Mouse (Mus musculus): ENCODE data around the gene Dnajb4. TPM values are rescaled to one million over a fixed set of nuclear protein-coding genes. Genes with fewer than 3 reads are reported as not detected.
"Not testable (repeated sequence)": the region's sequence is repeated elsewhere in the genome, so short reads cannot be mapped to it uniquely, and the experiment has no call there.

Gene Dnajb4
- total RNA-seq (2021) = 10 to 100 TPM; 38.4 to 42.9 TPM

DNA sequence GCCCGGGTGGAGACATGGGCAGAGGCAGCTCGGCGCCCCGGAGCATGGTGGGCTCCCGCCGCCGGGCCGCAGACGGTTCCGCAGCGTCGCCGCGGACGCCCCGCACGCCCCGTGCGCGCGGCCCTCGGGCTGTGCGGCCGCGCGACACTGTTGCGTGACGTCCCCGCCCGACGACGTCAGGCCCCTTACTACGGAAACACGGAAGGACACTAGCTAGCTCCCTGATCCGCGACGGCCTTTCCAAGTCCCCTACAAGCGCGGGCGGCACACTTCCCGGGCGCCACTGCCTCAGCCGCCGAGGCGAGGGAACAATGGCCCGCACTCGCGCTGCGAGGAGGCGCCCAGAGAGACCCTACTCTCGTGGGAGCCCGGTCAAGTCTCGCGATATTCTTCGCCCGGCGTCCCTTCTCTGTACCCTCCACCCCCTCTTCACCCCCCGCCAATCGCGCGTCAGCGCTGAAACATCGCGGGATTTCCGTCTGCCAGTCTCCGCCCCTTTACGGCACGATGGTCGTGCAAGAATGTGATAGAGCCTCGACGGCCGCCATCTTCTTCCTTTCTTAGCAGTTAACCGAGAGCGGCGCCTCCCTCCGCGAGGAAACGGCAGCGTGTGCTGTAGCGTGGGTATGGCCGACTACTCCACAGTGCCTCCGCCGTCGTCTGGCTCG is at the start of gene Dnajb4, which contains the start of gene Fubp1:
TSS of gene Dnajb4 (minus strand) at position 336 of the 668 bp plus-strand sequence.
TSS of gene Fubp1 (plus strand) at position 456 of the 668 bp plus-strand sequence.
- peak; percentile 100 for DNase-seq
- intact Hi-C loops (cut with DNase I) = loop anchor here (5.0 kb wide), 1 partner anchor 98 kb away; no protein-coding TSS in a partner anchor

DNA sequence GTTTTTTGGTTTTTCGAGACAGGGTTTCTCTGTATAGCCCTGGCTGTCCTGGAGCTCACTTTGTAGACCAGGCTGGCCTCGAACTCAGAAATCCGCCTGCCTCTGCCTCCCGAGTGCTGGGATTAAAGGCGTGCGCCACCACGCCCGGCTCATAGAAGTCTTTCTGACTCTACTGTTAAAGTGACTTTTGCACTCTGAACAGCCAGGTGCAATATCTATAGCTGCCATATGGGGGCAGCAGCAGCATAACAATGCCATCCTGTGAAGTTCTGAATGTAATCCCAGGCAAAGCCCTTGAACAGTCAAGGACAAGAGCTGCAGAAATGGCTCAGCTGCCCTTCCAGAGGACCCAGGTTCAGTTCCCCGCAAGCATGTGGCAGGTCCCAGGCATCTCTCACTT is 49.3 kb upstream of the Dnajb4 start:
- intact Hi-C loops (cut with DNase I) = not testable (repeated sequence)
- peak; percentile 71 for DNase-seq

- DNase-seq = no peak
These were observed 47.4 kb upstream of the Dnajb4 start for GRCm38 (mm10) chr3:152257528-152257927.

DNA sequence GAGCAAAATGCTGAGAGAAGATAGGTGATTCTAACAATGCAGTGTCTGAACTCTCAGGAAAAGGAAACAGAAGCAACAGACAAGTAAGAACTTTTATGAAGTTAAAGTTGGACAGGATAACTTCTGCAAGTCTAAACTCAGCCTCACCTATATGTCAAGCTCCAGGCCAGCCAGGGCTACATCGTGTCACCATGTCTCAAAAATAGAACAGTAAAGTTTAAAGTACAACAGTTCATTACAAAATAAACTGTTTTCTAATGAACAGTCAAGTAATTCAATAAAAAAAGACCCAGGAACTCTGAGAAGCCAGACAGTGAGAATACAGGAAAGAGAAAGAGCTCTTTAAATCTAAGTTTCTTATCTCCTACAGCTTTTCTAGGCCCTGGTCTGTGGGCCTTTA is 40.4 kb upstream of the Dnajb4 start:
- no peak for DNase-seq
- intact Hi-C loops (cut with DNase I) = no loop called here

More at GRCm38 (mm10) chr3:152257528-152257927, 47.4 kb upstream of the Dnajb4 start:
- intact Hi-C loops (cut with DNase I) = no loop called here

DNA sequence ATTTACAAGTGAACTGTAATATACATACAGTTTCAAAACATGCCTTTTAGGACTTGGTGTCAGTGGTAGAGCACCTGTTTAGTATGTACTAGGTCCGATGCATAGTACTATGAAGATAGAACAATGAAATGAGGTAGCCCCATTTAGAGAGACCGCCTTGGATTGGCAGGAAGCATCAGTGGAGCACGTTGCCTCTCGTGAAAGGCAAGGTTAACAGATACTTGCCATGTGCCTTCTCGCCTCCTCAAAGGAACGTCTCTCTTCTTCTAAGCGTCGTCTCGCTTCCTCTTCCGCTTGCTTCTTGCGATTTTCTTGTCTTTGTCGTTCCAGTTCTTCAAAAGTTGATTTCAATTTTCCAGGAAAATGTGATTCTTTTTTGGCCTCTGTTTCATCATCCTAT is 37.6 kb upstream of the Dnajb4 start:
- DNase-seq = no peak
- intact Hi-C loops (cut with DNase I) = no loop called here

DNA sequence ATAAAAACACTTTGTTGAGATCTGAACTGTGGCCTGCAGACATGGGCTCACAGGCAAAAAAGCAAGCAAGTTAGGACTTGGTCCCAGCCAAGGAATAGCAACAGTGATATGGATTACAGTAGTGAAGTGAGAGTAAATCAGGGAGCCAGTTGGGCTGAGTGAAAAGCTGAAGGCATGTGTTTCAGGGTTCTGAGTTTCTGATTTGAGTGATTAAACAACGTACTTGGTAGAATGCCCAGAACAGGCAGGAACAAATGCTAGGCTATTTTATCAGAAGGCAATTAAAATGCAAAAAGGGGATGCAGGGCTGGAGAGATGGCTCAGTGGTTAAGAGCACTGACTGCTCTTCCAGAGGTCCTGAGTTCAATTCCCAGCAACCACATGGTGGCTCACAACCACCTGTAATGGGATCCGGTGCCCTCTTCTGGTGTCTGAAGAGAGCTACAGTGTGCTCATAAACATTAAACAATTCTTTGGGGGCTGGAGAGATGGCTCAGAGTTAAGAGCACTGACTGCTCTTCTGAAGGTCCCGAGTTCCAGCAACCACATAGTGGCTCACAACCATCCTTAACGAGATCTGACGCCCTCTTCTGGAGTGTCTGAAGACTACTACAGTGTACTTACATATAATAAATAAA is 35.3 kb upstream of the Dnajb4 start:
- no peak for DNase-seq
- intact Hi-C loops (cut with DNase I) = no loop called here

DNA sequence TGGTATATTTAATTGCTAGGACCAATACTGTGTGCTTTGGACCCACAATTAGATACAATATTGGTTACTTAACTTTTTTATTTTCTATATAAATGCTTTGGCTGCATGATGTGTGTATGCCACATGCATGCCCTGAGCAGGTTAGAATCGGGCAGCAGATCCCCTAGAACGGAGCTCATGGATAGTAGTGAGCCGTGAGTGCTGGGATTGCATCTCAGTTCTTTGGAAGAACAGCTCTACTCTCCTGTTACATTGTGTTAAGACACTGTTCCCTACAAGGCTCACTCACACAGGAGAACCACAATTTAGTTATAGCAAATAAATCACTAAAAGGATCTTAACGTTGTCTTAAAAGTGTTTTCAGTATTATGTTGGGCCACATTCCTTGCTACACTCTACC is 33.2 kb upstream of the Dnajb4 start:
- intact Hi-C loops (cut with DNase I) = no loop called here
- no peak for DNase-seq

- DNase-seq = no peak
- intact Hi-C loops (cut with DNase I) = no loop called here
These were observed 31.0 kb upstream of the Dnajb4 start for GRCm38 (mm10) chr3:152241098-152241497.

GRCm38 (mm10) chr3:152239592-152239991 is 29.5 kb upstream of the Dnajb4 start:
- intact Hi-C loops (cut with DNase I) = no loop called here

GRCm38 (mm10) chr3:152238836-152239235 is 28.7 kb upstream of the Dnajb4 start:
- DNase-seq = no peak
- intact Hi-C loops (cut with DNase I) = no loop called here

More at GRCm38 (mm10) chr3:152239592-152239991, 29.5 kb upstream of the Dnajb4 start:
- no peak for DNase-seq

- intact Hi-C loops (cut with DNase I) = no loop called here
- no peak for DNase-seq
These were observed 25.7 kb upstream of the Dnajb4 start for GRCm38 (mm10) chr3:152235805-152236204.

- intact Hi-C loops (cut with DNase I) = no loop called here
- no peak for DNase-seq
These were observed 25.1 kb upstream of the Dnajb4 start for GRCm38 (mm10) chr3:152235238-152235637.

DNA sequence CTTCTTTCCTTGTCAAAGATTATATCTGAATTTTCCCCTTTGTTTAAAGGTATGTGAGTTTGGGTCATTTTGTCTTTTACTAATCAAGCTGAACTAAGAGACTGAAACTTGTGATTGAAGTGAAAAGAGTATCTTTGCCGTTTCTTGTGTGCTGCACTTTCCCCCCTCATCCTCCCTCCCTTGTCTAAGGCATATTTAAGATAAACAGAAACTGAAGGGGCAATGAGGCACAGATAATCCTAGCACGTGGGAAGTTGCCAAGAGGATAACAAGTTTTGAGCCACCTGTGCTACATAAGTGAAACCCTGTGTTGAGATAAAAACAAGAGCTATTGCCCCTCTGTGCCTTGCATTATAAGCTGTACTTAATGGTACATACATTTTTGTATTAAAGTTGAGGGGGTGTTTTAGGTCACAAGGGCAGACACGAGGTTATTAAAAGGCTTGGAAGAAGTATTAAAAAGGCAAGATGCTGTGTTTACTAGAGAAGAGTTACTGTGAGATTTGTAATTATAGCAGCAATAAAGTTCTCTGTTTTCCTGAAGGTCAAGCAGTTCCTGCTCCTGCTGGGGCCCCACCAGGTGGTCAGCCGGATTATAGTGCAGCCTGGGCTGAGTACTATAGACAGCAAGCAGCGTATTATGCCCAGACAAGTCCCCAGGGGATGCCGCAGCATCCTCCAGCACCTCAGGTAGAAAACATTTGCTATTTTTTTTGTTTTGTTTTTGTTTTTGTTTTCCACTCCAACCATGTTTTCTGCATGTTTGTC is 21.4 kb upstream of the Dnajb4 start:
- no peak for DNase-seq
- intact Hi-C loops (cut with DNase I) = no loop called here

DNA sequence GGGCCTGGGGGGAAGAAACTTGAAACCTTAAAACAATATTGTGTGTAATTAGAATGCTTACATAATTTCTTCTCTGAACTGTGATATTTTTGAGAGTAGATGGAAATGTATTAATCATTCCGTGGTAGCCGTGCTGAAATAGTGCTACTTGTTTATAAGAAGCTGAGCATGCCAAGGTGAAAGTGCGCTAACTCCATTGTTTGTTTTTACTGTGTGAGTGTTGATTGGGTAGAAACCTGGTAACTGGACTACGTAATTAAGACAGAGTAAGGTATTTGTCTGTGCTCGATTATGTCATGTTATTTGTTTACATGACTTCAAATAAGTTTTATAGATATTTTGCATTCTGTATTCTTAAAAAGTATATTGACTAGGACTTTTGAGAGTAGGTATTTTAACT is 19.2 kb upstream of the Dnajb4 start:
- DNase-seq = no peak
- intact Hi-C loops (cut with DNase I) = loop anchor here (10.0 kb wide), 1 partner anchor 146 kb away; no protein-coding TSS in a partner anchor

DNA sequence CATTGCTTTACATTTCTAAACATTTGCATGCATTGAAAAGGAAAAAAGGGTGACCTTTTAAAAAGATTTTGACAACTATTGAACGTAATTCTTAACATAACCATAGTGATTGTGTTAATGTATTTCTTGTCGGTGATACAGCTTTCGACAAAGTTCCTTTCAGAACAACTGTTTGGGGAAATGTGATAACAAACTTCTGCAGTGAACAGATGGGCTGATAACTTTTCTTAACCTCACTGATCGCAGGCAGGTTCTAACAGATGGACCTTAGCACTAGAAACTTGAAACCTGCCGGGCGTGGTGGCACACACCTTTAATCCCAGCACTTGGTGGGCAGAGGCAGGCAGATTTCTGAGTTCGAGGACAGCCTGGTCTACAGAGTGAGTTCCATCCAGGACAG is 18.7 kb upstream of the Dnajb4 start:
- intact Hi-C loops (cut with DNase I) = loop anchor here (10.0 kb wide), 1 partner anchor 146 kb away; no protein-coding TSS in a partner anchor
- DNase-seq = no peak

DNA sequence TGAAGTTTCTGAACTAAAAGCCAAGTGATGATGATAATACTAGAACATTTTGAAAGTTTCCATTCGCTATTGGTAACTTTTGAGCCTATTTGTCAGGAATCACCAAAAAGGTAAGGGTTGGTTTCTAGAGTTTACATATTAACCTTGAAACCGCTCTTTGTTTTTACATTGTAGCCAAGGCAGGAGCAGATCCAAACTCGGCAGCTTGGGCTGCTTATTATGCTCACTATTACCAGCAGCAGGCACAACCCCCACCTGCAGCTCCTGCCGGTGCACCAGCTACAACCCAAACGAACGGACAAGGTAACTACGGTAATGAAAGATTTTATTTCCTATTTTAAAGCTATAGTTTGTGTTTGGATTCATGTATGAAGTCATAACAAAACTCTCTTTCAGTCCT is 15.8 kb upstream of the Dnajb4 start:
- DNase-seq = no peak
- intact Hi-C loops (cut with DNase I) = loop anchor here (10.0 kb wide), 1 partner anchor 149 kb away; no protein-coding TSS in a partner anchor

- intact Hi-C loops (cut with DNase I) = loop anchor here (10.0 kb wide), 1 partner anchor 150 kb away; no protein-coding TSS in a partner anchor
- no peak for DNase-seq
These were observed 14.8 kb upstream of the Dnajb4 start for GRCm38 (mm10) chr3:152224918-152225317.

DNA sequence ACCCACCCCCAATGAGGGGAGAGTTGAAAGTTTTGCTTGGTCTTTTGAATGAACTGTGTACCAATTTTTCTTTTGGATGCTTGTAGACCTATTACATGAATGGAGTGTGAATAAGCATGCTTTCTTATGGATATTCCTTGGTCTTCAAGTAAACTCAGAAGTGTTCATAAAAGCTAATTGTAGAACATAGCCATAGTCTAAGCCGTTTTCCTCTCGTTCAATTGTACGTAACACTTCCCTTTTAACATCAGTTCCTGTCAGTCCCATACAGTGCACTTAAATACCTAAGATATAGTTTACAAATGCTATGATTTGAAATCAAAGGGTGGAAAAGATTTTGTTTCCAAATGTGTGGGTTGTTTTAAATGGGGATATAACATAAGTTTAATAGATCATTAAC is 3.3 kb upstream of the Dnajb4 start:
- intact Hi-C loops (cut with DNase I) = loop anchor here (5.0 kb wide), 1 partner anchor 101 kb away; no protein-coding TSS in a partner anchor
- no peak for DNase-seq

- DNase-seq = no peak
- intact Hi-C loops (cut with DNase I) = loop anchor here (5.0 kb wide), 1 partner anchor 100 kb away; no protein-coding TSS in a partner anchor
These were observed 1.7 kb upstream of the Dnajb4 start for GRCm38 (mm10) chr3:152211731-152212279.

DNA sequence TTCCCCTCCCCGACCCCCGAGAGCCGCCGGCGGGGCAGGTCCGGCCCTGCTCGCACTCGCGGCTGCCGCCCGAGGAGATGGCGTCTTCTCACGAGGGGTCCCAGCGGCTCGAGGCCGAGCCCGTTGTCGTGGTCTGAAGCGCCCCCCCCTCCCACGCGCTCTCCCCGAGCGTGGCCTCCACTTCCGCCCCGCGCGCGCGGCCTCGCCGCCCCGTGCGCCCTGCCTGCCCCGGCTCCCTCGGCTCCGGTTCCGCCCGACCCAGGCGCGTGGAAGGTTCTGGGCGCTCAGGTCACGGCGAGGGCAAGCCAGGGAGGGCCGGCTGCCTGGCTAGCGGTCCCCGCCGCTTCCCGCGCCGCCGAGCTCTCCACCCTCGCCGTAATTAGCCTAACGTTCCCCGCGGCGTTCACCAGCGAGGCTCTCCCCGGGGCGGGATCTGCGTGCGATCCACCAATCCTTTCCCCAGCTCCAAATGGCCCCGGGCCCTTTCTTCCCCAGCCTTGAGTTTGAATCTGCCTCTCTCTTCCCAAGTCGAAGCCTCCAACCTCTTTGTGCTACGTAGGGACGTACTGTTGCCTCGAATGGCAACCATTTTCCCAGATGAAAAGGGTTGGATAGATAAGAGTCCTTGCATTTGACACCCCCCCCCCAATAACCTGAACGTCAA is 758 bp upstream of the Dnajb4 start:
- intact Hi-C loops (cut with DNase I) = loop anchor here (5.0 kb wide), 1 partner anchor 99 kb away; no protein-coding TSS in a partner anchor
- peak; percentile 72 for DNase-seq

All from left cerebral cortex, postnatal 4 days (tissue).